Mouse (Mus musculus) ES-Bruce4 (cell line): Measurements from ENCODE around the gene Fbh1.

Source experiments
- CTCF ChIP-seq: IDR thresholded peaks from one replicate; pipeline ENCODE4 v1.8.1; 2011; ENCODE audit warnings: low read depth, low read length
- EP300 ChIP-seq: IDR thresholded peaks from 2 replicates; pipeline ENCODE4 v1.6.1; 2011; ENCODE audit warnings: low read depth, low read length; ENCODE audit not compliant: insufficient read depth
- POLR2A ChIP-seq: IDR thresholded peaks from one replicate; pipeline ENCODE4 v1.8.1; 2011; ENCODE audit warnings: low read length; ENCODE audit not compliant: insufficient read depth

DNA sequence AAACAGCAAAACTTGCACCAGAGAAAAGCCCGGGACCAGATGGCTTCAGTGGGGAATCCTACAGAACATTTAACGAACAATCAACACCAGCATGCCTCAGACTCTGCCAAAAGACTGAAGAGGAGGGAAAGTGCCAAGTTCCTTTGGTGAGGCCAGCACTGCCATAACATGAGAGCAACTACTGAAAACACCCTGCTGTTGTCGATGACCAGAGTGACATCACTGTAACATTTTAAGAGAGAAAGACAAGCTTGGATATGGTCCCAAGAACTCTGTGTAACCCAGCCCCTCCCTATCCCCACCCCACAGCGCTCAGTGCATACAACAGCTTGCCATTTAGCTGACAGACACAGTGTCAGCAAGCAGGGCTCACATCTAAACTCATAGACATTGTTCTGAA lies 11.7 kb downstream of the Fbh1 start:
- TF ChIP-seq CTCF (no peak), POLR2A (no peak), EP300 (no peak)
